Mouse (Mus musculus) T-helper 2 cell (primary cell): ENCODE measurements at regions not wholly inside any gene's neighbourhood (a gene's known extent, or its start where the extent isn't known, plus 50 kb on each side); places are given as distances from the start of the nearest gene placed in this dataset.
"Not testable (repeated sequence)": the region's sequence is repeated elsewhere in the genome, so short reads cannot be mapped to it uniquely, and the experiment has no call there.

ENCODE experiments used
- in situ Hi-C: fragments of 300-600 bp; cut with MboI, MseI; formaldehyde crosslinking; loops from one replicate; pipeline ENCODE4 v1.15.1; 2025; ENCODE audit warnings: high pct_unique_total_duplicates

DNA sequence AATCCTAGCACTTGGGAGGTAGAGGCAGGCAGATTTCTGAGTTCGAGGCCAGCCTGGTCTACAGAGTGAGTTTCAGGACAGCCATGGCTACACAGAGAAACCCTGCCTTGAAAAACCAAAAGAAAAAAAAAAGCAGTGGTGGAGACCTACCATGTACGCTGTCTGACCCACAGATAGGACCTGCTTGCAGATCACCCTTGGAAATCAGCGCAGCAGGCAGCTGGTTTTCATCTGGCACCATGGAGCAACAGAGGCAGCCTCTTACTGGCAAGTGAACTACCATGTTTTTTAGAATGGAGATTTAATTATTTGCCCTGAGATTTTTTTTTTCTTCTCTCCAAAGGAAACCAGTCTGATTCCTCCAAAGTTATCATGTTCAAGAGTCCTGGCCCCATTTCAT lies 150.8 kb upstream of the Mpdz start:
- in situ Hi-C loops, result loop anchor here (25.0 kb wide), 1 partner anchor 1344 kb away; no protein-coding TSS in a partner anchor

DNA sequence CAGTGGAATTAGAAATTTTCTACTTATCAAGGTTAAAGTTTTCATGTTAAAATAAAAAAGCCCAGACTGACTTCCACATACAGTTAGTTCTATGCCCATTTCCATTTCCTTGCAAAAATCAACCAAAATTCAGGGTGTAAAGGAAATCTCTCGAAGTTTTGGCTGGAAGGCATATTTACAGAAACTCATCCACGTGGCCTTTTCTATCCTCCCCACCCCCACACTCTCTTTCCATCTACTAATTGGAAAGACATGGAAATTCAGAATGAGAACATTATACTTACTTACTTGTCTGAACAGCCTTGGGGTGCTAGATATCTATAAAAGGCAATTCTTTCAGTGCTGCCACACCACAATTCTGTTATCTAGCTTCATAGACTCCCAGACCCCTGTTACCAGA lies 139.9 kb upstream of the Mpdz start:
- in situ Hi-C loops, result loop anchor here (25.0 kb wide), 1 partner anchor 1355 kb away; no protein-coding TSS in a partner anchor

DNA sequence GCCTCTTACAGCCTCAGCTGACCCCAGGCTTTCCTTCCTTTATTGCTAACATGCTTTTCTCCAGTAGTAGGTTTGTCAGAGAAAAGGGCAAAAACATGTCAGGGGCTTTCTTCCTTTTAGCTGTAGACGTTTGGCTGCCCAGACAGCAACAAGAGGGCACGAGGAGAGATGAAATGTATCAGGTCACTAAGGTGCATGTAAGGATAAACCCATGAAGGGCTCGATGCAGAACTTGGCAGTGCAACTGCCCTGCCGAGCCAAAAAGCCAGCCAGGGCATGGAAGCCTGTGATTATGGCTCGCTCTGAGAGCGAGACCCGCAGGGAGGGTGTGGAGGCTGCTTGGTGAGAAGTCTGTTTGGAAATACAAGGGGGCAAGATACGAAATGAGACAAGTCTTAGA lies 137.9 kb upstream of the Mpdz start:
- in situ Hi-C loops, result loop anchor here (25.0 kb wide), 1 partner anchor 1357 kb away; no protein-coding TSS in a partner anchor

DNA sequence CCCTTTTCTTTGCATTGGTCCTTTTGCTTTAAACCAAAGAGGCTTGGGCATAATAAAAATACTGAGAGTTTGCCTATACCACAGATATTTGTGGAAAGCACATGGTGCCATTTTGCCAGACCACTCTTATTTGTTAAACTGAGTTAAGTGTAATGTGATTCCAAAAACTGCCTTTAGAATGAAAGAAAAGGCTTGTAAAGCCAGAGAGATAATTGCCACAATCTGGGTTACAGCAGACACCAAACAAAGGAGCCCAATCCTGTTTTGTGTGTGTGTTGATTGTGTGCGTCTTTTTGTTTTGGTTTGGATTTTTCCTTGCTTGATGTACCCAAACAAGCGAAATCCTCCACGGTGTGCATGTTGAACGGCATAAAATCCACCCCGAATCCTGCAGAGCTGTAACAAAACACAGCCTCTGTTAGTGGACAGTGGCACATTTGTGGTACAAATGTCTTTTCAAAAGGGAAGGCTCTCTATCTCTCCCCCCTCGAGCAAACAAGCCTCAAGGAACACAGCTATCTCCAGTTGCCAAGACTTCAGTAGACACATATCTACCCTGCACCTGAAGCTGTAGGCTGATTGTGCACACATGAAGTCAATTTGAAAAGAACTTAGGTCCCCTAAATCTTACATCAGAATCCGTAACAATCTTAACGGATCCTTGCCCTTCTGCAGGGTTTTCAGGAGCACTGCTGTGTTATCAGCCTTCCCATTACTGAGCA lies 136.9 kb upstream of the Mpdz start:
- in situ Hi-C loops, result loop anchor here (25.0 kb wide), 1 partner anchor 1358 kb away; no protein-coding TSS in a partner anchor

DNA sequence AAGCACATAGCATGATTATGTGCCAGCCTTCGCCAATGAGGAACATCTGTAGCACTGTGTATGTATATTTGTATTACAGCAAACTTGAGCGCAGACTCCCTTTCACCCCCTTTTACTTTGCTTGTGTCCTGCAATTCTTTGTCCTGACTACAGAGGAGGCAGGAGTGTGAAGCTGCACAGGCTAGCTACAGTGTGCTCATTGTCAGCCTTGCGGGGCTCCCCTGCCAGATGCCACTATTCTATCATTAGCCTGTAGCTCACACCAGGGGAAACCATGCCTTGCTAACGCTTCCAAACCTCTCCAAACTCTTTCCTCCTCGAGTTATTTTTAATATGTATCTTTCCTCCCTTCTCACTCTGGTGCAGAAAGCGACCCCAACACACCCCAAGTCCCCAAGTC lies 136.4 kb upstream of the Mpdz start:
- in situ Hi-C loops, result loop anchor here (25.0 kb wide), 1 partner anchor 1358 kb away; no protein-coding TSS in a partner anchor

DNA sequence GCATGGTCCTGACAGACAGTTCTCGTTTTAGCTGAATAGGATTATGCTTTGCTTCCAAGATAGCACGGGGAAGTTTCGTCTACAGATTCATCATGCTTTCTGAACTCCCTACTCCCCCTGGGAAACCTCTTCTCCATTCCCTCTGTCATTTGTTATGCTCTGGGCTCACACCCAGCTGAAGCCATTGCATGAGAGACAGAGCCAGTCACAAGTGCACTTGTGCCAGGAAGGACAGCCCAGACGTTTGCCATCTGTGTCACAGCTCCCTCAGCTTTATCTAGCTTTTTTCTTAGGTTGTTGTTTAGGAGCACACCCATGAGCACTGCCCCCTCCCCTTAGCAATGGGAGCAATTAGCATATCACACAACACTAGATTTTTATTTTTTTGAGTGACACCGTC lies 131.2 kb upstream of the Mpdz start:
- in situ Hi-C loops, result no loop called here

DNA sequence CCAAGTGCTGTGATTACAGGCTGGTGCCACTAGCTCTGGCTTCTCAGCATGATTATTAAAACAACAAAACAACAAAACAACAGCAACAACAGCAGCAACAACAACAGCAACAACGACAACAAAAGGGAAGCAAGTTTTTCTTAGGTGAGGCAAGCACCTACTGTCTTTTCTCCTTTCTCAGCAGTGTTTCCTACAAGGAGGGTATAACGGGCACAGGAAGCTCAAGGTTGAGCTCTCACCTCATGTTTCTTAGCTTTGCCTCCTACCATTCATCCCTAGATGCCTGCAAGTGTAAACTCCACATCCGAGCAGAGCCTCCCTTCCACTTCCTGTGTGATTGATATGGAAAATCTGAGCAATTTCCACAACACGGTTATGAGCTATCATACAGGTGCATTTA lies 128.1 kb upstream of the Mpdz start:
- in situ Hi-C loops, result no loop called here

DNA sequence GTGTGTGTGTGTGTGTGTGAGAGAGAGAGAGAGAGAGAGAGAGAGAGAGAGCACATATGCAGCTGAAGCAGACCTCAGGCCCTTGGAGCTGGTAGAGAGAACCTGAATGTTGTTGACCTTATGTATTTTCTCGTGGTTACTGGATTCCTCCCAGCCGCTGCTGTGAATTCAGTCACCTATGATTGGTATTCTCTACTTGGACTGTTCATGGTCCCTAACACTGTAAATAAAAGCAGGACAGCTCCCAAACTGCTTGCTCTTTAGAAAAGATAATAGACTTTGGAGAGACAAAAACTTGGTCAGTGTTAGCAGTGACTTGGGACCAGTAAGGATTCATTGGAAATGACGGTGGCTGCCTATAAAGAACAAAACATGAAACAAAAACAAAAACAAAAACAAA lies 126.9 kb upstream of the Mpdz start:
- in situ Hi-C loops, result no loop called here

DNA sequence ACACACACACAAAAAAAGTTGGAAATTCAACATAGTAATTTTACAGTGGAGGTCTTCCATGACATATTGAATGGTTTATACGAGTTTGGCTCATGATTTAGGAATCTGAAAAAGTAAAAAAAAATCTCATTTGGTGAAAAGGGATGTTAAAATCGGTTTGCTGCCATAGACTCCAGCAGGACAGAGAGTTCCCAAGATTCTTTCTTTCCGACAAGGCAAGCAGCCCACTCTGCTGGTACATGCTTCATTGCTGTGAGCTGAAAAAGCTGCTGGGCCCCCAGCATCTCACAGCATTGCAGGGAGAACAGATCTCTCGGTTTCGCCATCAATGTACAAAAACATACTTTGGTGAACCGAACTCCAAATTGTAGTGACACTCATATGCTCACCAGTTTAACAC lies 125.8 kb upstream of the Mpdz start:
- in situ Hi-C loops, result no loop called here

DNA sequence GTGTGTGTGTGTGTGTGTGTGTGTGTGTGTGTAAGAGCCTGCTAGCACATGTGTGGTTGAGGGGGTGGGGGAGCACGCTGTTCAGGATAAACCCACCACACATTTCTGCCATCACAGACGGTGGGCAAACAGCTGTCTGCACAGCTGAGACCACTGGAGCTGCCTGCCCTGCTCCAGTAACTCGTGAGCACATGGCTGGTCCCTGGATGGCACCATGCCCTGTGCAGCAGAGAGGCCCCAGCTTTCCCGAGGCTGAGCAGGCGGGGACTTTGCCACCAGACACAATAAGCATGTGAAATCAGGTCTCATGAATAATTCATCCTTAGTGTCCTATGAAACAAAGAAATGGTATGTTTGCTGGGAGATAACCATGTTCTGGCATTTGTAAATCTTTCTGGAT lies 125.3 kb upstream of the Mpdz start:
- in situ Hi-C loops, result no loop called here

DNA sequence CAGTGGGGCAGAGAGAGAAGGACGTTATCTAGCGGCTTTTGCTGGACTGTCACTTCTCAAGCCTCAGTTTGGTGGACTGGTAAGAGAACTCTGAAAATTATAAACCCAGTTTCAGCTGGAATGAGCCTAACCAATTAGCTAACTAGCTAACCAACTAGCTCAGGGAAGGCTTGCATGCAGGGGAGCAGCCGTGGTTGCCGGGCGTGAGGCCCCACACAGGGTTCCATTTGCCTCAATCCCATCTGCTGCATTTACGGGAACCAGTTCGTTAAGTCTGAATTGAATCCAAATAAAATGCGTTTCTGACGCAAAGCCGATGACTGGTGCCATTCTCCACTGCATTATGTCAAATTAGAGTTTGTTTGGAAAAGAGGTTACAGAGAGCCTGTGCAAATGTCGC lies 123.9 kb upstream of the Mpdz start:
- in situ Hi-C loops, result no loop called here

DNA sequence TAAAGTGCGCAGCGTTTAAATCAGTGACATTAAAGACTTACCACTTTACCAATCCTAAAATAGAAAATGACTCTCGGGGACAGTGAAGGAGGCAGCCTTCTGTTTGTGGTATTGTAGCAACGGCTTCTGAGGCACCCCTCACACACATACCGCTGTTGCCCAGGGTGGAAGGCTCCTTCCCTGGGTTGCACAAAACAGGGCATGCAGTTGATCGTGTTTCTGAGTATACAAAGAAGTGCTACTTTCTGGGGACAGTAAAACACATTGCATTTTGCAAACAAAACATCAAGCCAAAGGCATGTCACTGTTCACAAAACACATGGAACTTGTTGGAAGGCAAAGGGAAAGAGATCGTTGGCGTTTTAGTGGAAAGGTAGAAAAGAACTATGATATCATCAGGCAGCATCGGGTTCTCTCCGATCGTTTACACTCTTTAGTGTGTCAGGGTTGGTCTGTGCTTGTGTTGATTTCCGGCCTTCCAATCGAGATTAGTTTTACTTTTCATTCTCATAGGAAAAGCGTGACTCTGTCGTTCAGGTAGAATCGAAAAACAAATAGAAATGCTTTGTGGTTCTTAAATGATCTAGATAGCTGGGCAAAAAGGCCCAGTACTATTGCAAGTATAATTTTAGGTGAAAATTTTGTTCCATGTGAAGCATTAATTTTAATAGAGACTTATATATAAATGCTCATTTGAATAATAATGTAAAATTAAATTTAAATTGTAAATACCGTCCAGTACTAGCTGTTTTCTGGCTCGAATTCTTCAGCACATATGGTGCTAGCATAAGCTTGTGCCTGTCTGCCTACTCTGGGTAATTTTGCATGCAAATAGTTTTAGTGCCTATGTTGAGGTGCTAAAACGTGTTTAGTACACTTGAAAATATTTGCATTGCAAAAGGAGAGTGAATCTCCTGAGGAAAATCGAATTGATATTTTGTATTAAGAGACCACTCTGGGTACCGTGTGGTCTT lies 123.1 kb upstream of the Mpdz start:
- in situ Hi-C loops, result no loop called here

DNA sequence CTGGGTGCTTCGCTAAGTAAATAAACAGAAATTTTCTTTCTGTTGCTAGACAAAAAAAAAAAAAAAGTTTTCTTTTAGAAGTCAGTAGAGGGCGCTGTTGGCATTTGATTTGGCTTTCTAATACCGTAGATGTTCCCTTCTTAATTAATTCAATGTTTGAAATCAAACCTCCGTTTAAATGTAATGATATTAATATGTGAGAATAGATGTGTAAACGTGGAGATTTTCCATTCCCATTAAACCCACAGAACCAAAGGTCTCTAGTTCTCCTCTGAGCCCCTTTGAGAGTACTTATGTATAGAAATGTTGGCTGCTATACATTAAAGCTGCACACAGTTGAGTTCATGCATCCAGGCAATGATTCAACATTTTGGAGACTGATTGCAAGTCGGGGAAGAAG lies 121.8 kb upstream of the Mpdz start:
- in situ Hi-C loops, result no loop called here

DNA sequence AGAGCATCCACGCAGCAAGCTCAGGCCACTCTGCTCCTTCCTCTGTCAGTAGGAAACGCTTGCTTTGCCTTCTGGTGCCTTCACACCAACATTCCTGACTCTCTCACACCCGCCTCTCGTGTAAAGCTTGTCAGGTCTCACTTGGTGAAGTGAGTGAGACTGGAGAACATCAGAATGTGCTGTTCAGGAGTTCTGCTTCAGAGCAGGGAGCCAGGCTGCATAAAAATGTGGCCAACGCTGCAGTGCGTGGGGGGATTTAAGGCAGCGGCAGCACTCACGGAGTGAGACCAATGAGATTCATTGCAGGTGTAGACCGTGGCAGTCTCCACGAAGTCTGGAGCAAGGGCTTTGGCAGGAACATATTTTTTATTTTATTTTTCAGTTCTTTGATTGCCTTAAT lies 121.0 kb upstream of the Mpdz start:
- in situ Hi-C loops, result no loop called here

DNA sequence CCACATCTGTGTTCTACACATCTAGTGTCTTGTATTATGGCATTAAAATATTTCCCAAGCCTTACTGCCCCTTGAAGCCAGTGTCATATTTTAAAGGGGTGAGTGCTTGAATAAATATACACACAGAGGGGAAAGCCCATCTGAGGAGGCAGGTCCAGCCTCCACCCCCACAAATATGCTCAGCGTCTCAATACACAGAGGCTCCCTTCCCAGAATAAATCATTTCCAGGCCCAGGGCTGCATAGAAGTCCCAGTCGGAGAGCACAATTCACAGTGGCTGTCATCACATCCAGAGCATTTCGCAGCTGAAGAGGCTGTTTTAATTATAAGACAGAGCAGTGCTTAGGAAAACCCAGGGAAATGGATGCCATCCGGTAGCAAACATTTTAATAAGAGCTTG lies 118.8 kb upstream of the Mpdz start:
- in situ Hi-C loops, result no loop called here

DNA sequence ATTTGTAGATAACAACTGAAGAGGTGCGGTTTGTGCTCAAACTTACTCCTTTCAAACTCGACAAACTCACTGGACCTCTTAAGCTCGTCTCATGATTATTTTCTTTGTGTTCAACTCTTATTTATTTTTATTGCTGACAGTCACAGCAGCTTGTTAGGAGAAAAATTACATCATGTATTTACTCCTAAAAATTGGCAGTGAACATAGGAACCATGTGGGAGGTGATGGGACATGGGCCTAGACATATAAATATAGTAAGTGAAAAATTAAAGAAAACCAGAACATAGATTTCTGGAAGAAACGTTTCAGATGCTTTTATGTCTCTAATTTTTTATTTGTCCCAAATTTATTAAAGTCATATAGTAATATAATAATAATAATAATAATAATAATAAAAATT lies 108.2 kb upstream of the Mpdz start:
- in situ Hi-C loops, result no loop called here

DNA sequence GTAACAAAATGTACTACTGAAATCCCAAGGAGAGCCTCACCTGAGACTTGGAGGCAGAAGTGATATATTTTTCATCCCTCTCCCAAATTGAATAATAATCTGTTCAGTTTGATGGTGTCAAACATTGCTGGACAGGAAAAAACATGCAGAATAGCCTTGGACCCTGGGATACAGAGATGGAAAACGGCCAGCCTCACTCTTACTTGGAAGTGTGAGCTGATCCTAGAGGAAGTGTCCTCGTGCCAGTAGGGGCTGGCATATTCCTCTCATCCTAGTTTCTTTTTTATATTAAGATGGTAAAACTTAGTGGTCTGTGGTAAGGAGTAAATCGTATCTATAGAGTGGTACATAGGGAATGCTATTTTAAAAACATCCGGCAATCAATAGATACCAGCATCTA lies 107.6 kb upstream of the Mpdz start:
- in situ Hi-C loops, result no loop called here

DNA sequence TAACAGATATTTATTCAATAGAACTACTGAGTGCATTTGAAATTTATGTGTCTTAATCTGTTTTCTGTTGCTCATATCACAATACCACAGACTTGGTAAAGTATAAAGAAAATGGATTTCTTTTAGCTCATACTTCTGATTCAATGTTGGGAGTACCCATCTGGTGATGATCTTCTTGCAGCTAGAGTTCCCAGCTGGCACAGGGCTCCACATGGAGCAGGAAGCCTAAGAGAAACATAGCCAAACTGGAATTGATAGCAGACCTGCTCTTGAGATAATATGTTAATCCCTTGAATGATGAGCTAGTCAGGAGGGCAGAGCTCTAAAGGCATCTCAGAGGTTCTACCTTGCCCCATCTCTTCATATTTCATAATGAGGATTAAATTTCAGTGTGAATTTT lies 97.9 kb upstream of the Mpdz start:
- in situ Hi-C loops, result no loop called here

DNA sequence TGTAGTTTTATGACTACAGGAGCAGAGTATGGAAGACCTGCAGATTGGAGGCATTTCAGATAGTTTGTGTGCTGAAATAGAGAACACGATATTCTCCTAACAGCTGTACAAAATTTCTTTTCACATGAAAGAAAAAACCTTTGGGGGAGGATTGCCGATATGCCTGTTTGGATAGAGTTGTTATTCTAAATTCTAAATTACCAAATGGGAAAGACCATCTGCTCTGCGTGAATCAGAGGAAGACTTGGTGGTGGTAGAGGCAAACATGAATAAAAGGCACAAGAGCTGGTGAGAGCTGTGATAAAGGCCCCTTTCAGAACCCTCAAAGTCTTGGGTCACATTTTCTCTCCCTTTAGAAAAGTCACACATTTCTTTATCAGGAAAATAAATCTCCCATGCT lies 96.9 kb upstream of the Mpdz start:
- in situ Hi-C loops, result no loop called here

DNA sequence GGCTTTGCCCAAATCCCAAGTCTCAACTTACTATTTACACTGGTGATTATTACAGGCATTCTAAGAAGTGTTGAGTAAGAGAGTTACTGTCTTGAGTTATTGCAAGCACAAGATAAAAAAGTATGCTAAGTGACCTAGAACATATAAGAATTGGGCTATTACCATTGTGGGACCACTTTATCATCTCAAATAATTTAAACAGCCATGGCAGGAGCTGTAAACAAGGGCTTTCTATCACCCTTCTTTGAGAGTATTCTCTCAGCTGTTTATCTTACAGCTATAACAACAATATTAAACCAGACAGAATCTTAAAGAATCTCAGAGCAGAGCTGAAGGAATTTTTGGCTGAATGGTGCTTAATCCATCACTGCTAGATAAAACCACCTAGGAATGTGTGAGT lies 94.2 kb upstream of the Mpdz start:
- in situ Hi-C loops, result no loop called here

DNA sequence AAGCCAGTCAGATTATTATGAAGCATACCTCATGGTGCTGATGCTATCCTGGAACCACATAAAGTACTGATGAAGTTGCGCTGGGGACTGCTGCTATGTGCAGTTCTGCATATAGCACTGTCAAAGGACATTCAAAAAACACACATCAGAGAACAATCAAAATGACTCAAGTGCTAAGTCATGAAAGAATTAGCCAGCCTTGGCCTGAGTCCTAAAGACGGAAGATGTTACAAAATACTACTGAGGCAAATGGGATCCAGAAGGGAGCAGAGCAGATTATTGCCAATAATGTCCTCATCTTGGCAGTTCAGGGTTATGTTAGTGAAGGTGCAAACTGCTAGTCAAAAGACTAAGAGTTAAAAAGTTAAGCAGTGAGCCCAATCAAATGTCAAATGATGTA lies 87.9 kb upstream of the Mpdz start:
- in situ Hi-C loops, result no loop called here

DNA sequence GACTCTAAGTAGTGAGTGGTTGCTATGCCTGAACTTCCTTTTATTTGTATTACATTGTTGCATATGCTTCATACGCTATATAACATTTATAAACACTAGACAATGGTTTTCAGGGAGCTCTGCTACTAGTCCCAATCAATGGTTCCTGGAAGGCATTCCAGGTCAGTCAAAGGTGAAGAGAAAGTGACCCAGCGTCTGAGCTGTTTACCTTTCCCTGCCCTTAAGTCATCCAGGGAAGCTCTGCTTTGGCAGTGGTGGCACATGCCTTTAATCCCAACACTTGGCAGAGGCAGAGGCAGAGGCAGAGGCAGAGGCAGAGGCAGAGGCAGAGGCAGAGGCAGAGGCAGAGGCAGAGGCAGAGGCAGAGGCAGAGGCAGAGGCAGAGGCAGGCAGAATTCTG lies 76.5 kb upstream of the Mpdz start:
- in situ Hi-C loops, result not testable (repeated sequence)

DNA sequence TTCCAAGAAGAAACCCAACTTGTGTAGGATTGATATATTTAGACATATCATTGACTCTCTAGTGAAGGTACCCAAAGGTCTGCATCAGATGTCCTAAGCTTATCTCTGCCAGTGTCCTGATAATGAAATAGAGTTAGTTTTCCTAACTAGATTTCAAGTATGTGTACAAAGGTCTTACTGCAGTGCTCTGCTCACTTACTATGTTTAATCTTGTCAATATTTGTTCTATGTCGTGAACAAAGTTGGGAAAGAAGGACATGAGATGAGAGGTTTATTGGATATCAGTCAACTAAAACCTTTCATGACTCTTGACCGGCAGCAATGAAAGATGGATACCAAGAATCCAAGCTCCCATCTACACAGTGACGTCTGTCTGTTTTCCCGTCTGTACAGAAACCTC lies 71.9 kb upstream of the Mpdz start:
- in situ Hi-C loops, result no loop called here
